In genomic region chr7:19165656-19166423, GRCm38 (mm10) we compare ENCODE assay signal across 8 mouse cellular contexts. TPM values are rescaled to one million over a fixed set of nuclear protein-coding genes. Genes with fewer than 3 reads are reported as not detected.
DNase-seq lines count a peak whose midpoint lies in the region; ATAC-seq and TF ChIP-seq lines count a peak whose summit lies in the region.

Gipr (minus strand) TSS chr7:19166127.

- 9% methylated on average over 14 of the region's 14 CpGs for WGBS in liver, embryonic 15.5 days (ENCODE audit: insufficient replicate concordance)

- intact Hi-C loops in gastrocnemius, adult 2 months (cut with DNase I), result no loop called here
- intact Hi-C loops in heart, postnatal 14 days (cut with DNase I), result no loop called here

- H3K27ac ChIP-seq in gastrocnemius, adult 2 months, result no peak within 1 kb of the TSS
- H3K27ac ChIP-seq in liver, embryonic 15.5 days (replicated peaks), result no peak within 1 kb of the TSS

- TF ChIP-seq CTCF in gastrocnemius, adult 2 months (IDR thresholded peaks at IDR 0.05), result no peak
- TF ChIP-seq CTCF in brain, embryonic 14.5 days (IDR thresholded peaks at IDR 0.05; ENCODE audit: borderline replicate concordance, extremely low read depth, insufficient read depth, insufficient read length), result no peak

- no peak for TF ChIP-seq POLR2A in brain, embryonic 14.5 days (IDR thresholded peaks at IDR 0.05; ENCODE audit: borderline replicate concordance, extremely low read depth, insufficient read depth, insufficient read length, poor library complexity, severe bottlenecking)

- no peaks in the 10 kb centered on the region for H3K9me3 ChIP-seq in liver, embryonic 15.5 days (replicated peaks)

- peaks cover 86% of the 10 kb centered on the region for H3K27me3 ChIP-seq in liver, embryonic 15.5 days

- peak within 1 kb of the TSS; percentile 34; the same call in 1 of the 2 replicates for H3K4me3 ChIP-seq in gastrocnemius, adult 2 months
- peak within 1 kb of the TSS; percentile 4; the same call in 1 of the 2 replicates for H3K4me3 ChIP-seq in liver, embryonic 15.5 days (replicated peaks)

- ATAC-seq in liver, embryonic 15.5 days (ENCODE audit: insufficient read depth), result no peak

- H3K4me2 ChIP-seq in liver, embryonic 15.5 days, result peak within 1 kb of the TSS; percentile 48

- peak; percentile 64 for DNase-seq in gastrocnemius, adult 2 months
- no peak for DNase-seq in gastrocnemius, adult 18-20 months (ENCODE audit: low spot score)
- DNase-seq in brain, embryonic 14.5 days (ENCODE audit: low read depth), result peak; percentile 74
- peak; percentile 48 to 63 for DNase-seq in heart, postnatal 14 days
- DNase-seq in left cerebral cortex, adult 8-10 months (ENCODE audit: low spot score in 2 of 2), result no peak
- no peak for DNase-seq in c-Kit-positive CD71-positive TER-119-positive erythroid progenitor cells, embryonic 14.5 days (ENCODE audit: low spot score)
- DNase-seq in cerebellum, postnatal 25 days, result no peak

- H3K9ac ChIP-seq in liver, embryonic 15.5 days, result no peak within 1 kb of the TSS

- no peaks in the 10 kb centered on the region for H3K36me3 ChIP-seq in liver, embryonic 15.5 days (replicated peaks)

- peaks cover 28% of the 10 kb centered on the region for H3K4me1 ChIP-seq in liver, embryonic 15.5 days (replicated peaks)

RNA-seq across cellular contexts. Expression of gene Gipr, which starts in this region (rescaled TPM):
- not detected for total RNA-seq in gastrocnemius, adult 2 months (2021)
- not detected for total RNA-seq in gastrocnemius, adult 18-20 months (2021)
- polyA plus RNA-seq in brain, embryonic 14.5 days (2012; rRNA removed), result 9.6 and 24.5 TPM in 2 replicates
- total RNA-seq in heart, postnatal 14 days (2021), result under 1 TPM; 0.37 to 0.55 TPM
- 0.36 and 1.0 TPM in 2 replicates for polyA plus RNA-seq in liver, embryonic 15.5 days (2015; fragmentation: Nextera tagmentation; extraction: Ambion mirVana)
- total RNA-seq in left cerebral cortex, adult 8-10 months (2022), result 1 to 10 TPM; 1.2 to 2.5 (median 1.5) TPM

Comparison
In these comparisons a context has a peak if more than half of its experiments do, and no peak if none do; other contexts are left out.
1. Peak in DNase-seq and H3K4me3 ChIP-seq in gastrocnemius, adult 2 months; RNA of the gene not detected or under 1 TPM.
2. Peak in DNase-seq in heart, postnatal 14 days; RNA of the gene not detected or under 1 TPM.